Mouse (Mus musculus) cerebellum, adult 2 months (tissue): ENCODE data around the gene Rmi2.

ENCODE experiments used
- CTCF ChIP-seq: fragments of 200-500 bp; IDR thresholded peaks from 2 replicates; pipeline ENCODE4 v1.5.1; 2011; ENCODE audit warnings: low read depth, mild to moderate bottlenecking, control low read depth, low read length, moderate library complexity, borderline replicate concordance; ENCODE audit not compliant: insufficient read depth
- POLR2A ChIP-seq: fragments of 200-500 bp; IDR thresholded peaks from 2 replicates; pipeline ENCODE4 v1.6.1; 2011; ENCODE audit warnings: low read length, control low read depth, borderline replicate concordance; ENCODE audit not compliant: insufficient read depth

GRCm38 (mm10) chr16:10843486-10844318 is 8.8 kb downstream of the Rmi2 start:
- TF ChIP-seq POLR2A = no peak
- TF ChIP-seq CTCF = no peak
